ENCODE assay signal across 12 mouse cellular contexts in the genomic region with DNA sequence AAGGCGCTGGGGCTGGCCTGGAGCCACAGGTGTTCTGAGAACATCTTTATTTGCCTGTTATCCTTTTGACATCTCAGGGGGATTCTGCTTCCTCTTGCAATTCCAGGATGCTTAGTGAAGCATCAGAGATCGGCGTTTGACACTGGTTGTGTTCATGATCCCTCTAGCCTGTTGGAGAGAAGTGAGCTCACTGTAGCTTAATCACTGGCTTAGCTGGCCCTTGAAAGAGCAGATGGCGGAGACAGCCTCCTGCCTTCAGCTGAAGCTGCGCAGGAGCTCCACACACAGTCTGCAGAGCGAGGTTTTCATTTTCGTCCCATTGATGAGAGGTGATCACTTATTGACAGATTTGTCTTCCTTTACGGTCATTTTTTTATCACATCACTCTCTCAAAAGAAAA.
DNase-seq lines count a peak whose midpoint lies in the region; ATAC-seq lines count a peak whose summit lies in the region.
"Had no signal": no experiment of that assay in that cellular context is flagged by ENCODE, and none has a peak within 500 bp of the region (broad histone marks: within the 10 kb centered on the region; RNA-seq: fewer than 3 reads in every experiment).

No protein-coding gene starts in this region.

- peak; percentile 88 for ATAC-seq in frontal cortex, adult (ENCODE audit: low TSS enrichment)
- ATAC-seq: intestine, embryonic 15.5 days; lung, postnatal 0 days had no signal

- DNase-seq in frontal cortex, postnatal 10 days (ENCODE audit: low spot score in 2 of 2): no peak
- DNase-seq in right cerebral cortex, adult 2 months (ENCODE audit: low spot score in 2 of 2): peak; percentile 32 to 49
- DNase-seq in right cerebral cortex, postnatal 4 days: no peak
- DNase-seq in cerebellum, postnatal 14 days: peak; percentile 64 to 66
- no peak for DNase-seq in urinary bladder, postnatal 14 days (ENCODE audit: low spot score)
- DNase-seq in lung, postnatal 10 days: no peak
- DNase-seq: adrenal gland, postnatal 14 days; right cerebral cortex, postnatal 14 days; thymus, adult 18-20 months had no signal

Comparison
In these comparisons a context has a peak if more than half of its experiments do, and no peak if none do; other contexts are left out.
1. DNase-seq: peak in right cerebral cortex, adult 2 months (2 of 2) and cerebellum, postnatal 14 days (2 of 2); none in frontal cortex, postnatal 10 days (0 of 2), right cerebral cortex, postnatal 4 days (single experiment), urinary bladder, postnatal 14 days (single experiment) and lung, postnatal 10 days (single experiment).